Mouse (Mus musculus) kidney, adult 2 months (tissue): ENCODE data around the gene Tab1.

ENCODE experiments used
- CTCF ChIP-seq: fragments of 200-500 bp; conservative IDR thresholded peaks from 2 replicates; pipeline ENCODE4 v1.5.1; 2011; ENCODE audit warnings: low read depth, mild to moderate bottlenecking, control low read depth, low read length, moderate library complexity, mixed read lengths; ENCODE audit not compliant: insufficient read depth, insufficient read length
- POLR2A ChIP-seq: fragments of 200-500 bp; IDR thresholded peaks from one replicate; pipeline ENCODE4 v1.6.1; 2011; ENCODE audit warnings: low read depth, low read length, control low read depth

DNA sequence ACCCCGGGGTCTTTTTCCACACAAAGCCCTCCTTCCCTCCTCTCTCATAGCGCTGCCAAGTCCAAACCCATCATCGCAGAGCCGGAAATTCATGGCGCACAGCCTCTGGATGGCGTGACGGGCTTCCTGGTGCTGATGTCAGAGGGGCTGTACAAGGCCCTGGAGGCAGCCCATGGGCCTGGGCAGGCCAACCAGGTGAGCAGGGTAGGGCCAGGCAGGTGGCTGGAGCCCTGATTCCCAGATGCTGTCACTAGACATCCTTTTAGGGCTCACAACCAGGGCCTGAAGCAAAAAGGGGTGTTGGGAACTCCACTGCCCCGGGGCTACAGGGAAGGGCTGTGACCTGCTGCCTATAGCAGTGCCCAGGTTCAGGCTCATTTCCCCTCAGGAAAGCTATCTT lies 22.8 kb downstream of the Tab1 start:
- TF ChIP-seq POLR2A (no peak), CTCF (no peak)
